Mouse (Mus musculus) adrenal gland (tissue): Measurements from ENCODE around the gene Trpc4ap.

ENCODE experiments used
- intact Hi-C: fragments of 180-260 bp; cut with DNase I; formaldehyde crosslinking; loops from one replicate; pipeline ENCODE4 v1.15.1; 2025

Trpc4ap gene

DNA sequence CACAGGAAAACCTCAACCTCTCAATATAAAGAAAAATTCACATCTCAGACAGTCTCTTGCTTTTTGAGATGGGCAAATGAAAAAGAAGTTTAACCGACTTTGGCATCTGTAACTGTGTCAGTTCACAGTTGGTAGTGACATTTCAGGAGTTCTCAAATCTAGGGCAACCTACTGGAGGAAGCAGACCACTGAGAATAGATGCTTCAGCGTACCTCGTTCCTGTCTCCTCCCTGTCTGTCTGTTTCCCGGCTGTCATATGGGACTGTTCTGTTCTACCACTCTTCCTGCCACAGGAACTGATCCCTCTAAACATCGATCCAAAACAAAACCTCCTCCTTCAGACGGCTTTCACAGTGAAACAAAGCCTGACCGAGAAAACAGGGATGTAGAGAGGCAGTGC, 46.4 kb downstream of the Trpc4ap start:
- intact Hi-C loops: no loop called here

DNA sequence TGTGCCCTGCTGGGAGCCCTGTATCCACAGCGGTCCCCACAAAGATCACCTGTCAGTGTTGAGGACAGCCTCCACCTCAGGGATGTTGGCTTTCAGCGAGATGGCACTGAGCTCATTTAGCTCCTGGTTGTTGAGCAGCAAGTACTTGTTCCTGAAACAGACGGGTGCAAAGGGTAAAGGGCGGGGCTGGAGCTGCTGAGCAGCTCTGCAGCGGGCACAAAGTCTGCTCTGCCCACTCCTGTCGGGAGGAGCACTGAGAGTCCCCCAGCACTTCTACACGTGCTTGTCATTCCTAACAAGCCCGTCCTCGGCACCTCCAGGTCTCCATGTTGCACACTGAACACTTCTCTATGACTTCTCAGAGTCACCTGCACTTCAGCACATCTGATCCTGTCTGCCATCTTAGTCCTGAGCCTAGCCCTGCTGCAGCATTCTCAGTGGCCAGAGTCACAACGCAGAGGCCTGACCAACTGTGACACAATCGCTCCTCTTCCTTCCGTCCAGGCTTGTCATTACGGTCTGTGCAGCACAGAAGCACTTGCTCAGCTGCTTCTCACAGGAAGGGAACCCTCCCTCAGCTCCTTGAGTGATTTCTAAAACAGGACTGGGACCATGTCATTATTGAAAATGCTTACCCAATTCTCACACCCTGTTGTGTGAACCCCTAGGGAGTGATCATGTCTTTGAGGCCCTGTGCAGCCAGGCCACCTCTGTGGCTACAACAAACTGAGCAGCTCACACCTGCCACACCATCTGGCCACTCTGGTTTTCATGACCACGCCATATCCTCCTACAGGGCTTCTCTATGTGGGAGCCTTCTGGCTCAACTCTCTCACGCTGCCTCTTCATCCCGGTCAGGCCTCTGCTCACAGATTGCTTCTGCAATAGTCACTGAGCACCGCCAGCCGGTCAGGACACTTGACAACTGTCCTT, 50.4 kb downstream of the Trpc4ap start:
- intact Hi-C loops: no loop called here

DNA sequence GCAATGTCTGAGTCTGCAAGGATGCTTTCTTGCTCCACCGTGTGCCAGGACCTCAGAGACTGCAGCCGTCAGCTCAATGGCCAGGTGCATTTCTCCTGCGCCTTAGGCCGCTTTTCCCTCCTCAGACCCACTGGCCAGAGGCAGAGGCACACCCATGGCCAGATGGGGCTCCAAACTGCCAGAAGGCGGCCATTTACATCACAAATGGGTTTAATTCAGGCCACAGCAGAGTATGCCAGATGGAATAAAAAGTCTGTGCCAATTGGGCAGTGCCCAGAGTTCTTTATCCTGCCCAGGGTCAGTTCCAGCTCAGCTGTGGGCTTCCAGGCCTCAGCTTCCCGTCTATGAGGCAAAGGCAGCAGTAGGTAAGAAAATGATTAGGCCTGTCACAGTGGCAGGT, 51.5 kb downstream of the Trpc4ap start:
- intact Hi-C loops: no loop called here

DNA sequence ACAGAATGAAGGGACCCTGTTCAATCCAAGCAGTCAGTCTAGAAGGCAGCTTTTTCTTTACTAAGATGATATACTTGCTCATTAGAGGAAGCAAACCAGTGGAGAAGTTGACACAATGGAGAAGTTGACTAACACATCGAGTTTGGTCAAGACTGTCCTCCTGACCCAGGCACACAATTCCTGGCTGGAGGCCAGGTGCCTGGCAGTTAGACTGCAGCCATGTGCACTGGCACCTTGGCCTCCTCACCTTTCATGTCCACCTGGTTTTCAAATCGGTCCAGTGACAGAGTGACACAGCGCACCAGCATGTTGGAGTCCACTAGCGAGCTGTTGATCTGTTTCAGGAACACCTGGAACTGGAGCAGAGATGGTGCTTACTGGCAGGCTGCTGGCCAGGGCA, 54.8 kb downstream of the Trpc4ap start:
- intact Hi-C loops: no loop called here

DNA sequence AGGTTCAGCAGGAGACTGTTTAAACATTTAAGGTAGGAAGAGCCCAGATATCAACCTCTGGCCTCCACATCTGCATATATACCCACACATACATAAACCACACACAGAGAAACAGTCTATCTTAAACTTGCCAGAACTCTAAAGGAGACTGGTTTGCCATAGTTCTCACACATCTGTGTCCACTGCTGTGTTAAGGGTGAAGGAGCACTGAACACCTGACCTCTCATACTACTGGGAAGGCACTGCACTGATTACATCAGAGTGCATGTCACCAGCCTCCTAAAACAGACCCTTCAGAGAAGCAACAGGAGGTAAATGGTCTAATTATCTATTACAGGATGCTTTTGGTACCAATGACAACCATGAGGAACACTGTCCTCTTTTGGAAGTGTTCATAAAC, 55.3 kb downstream of the Trpc4ap start:
- intact Hi-C loops: no loop called here

DNA sequence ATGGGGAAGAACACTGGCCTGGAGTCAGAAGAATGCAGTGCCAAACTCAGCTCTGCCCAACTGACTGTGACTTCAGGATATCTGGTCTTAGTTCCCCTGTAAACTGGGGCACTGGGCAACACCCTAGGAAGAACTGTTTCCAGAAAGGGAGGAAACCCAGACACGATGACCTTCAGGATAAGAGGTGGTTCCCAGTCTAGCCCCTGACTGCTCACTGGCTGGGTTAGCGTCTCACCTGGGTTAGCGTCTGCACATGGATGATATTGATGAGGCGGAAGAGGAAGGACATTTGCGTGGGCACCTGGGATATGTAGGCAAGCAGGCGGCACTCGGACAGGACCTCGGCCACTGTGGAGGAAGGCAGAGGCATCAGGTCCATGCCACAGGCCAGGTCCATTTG, 56.2 kb downstream of the Trpc4ap start:
- intact Hi-C loops: no loop called here

DNA sequence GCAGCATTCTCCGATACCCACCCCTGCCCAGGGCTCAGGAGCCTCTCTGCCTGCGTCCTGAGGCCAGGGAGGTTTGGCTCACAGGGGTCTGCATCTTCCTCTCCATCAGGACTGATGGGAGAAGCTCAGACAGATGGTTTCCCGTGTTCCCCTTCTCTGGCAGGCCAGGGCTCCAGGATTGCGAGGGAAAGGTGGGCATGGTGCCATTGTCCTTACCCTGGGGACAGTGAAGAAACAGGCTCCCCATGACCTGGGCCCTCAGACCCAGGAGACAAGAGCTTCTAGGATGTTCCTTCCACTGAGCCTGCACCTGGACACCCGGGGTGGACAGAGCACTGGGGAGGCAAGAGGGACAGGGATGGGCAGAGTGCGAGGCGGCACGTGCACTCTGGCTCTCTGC, 57.6 kb downstream of the Trpc4ap start:
- intact Hi-C loops: no loop called here

DNA sequence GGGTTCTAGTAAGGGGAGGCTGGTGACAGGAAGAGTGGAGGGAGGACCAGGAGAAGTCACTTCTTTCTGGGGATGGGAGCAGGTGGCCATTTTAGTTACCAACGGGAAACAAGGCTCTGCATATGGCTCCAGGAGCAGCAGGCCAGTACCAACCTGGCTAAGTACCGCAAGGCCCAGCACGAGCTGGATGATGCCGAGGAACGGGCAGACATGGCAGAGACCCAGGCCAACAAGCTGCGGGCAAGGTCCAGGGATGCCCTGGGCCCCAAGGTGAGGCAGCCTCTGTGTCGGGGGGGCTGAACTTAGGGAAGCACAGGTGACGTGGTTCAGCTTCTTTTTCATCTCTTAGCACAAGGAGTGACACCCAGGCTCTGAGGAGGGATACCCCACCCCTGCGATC, 58.5 kb downstream of the Trpc4ap start:
- intact Hi-C loops: no loop called here

DNA sequence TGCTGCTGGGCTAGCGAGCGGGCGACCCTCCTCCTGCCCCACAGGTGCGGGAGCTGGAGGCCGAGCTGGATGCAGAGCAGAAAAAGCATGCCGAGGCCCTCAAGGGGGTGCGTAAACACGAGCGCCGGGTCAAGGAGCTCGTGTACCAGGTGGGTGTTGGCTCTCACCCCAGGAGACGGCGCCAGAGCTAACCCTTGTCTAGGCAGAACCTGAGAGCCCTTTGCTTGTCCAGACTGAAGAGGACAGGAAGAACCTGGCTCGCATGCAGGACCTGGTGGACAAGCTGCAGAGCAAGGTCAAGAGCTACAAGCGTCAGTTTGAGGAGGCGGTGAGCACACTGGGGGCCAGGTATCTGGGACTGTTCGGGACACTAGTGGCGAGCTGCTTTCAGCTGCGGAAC, 59.1 kb downstream of the Trpc4ap start:
- intact Hi-C loops: no loop called here

DNA sequence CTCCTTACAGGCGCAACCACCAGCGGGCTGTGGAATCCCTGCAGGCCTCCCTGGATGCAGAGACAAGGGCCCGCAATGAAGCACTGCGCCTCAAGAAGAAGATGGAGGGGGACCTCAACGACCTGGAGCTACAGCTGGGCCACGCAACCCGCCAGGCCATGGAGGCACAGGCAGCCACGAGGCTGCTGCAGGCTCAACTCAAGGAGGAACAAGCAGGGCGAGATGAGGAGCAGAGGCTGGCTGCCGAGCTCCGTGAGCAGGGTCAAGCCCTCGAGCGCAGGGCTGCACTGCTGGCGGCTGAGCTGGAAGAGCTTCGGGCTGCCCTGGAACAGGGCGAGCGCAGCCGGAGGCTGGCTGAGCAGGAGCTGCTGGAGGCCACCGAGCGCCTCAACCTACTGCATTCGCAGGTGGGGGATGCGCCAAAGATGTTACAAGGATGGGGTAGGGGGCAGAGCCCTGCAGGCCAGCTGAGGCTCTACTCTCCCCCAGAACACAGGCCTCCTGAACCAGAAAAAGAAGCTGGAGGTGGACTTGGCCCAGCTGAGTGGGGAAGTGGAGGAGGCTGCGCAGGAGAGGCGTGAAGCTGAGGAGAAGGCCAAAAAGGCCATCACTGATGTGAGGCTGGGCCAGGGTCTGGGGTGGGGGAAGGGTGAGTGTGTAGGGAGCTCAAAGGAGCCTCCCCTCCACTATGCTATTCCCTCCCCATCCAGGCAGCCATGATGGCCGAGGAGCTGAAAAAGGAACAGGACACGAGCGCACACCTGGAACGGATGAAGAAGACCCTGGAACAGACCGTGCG, 59.8 kb downstream of the Trpc4ap start:
- intact Hi-C loops: no loop called here

DNA sequence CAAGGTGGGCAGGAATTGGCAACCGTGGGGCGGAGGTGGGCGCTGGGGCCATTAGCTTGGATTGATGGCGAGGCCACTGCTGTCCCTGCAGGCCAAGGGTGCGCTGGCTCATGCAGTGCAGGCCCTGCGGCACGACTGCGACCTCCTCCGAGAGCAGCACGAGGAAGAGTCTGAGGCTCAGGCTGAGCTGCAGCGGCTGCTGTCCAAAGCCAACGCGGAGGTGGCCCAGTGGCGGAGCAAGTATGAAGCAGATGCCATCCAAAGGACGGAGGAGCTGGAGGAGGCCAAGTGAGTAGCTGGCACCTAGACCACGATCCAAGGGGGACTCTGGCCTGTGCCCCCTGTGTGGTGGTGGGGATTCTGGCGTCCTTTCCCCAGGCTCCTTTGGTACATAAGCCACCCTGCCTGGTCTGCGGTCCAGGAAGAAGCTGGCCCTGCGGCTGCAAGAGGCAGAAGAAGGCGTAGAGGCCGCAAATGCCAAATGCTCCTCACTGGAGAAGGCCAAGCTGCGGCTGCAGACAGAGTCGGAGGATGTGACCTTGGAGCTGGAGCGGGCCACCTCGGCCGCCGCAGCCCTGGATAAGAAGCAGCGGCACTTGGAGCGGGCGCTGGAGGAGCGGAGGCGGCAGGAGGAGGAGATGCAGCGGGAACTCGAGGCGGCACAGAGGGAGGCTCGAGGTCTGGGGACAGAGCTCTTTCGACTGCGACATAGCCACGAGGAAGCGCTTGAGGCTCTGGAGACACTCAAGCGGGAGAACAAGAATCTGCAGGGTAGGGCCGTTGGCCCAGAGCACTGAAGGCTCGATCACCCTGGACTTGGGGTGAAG, 61.4 kb downstream of the Trpc4ap start:
- intact Hi-C loops: no loop called here

DNA sequence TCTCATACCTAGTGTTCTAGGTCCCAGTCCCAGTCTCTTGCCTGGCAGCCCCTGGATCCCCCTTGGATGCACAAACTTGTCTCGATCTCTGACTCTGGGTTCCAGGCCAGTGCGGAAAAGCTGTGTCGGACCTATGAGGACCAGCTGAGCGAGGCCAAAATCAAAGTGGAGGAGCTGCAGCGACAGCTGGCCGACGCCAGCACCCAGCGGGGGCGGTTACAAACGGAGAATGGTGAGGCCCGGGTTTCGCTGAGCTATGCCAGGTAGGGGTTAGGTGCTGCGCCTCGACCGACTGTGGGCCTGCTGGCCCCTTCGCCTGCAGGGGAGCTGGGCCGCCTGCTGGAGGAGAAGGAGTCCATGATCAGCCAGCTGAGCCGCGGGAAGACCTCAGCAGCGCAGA, 62.0 kb downstream of the Trpc4ap start:
- intact Hi-C loops: no loop called here

DNA sequence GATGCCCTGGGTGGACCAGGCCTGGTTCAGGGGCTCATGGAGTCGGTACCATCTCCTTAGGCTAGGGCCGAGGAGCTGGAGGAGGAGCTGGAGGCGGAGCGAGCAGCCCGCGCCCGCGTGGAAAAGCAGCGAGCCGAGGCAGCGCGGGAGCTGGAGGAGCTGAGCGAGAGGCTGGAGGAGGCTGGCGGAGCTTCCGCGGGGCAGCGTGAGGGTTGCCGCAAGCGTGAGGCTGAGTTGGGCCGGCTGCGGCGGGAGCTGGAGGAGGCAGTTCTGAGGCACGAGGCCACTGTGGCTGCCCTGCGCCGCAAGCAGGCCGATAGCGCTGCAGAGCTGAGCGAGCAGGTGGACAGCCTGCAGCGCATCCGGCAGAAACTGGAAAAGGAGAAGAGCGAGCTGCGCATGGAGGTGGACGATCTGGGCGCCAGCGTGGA, 62.9 kb downstream of the Trpc4ap start:
- intact Hi-C loops: no loop called here

DNA sequence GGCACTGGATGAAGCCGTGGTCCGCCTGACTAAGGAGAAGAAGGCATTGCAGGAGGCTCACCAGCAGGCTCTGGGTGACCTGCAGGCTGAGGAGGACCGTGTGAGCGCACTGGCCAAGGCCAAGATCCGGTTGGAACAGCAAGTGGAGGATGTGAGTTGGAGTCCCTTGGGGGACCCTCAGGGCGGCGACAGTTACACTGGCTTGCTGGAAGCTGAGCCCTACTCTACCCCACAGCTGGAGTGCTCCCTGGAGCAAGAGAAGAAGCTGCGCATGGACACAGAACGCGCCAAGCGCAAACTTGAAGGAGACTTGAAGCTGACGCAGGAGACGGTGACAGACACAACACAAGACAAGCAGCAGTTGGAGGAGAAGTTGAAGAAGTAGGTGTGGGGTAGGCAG, 63.7 kb downstream of the Trpc4ap start:
- intact Hi-C loops: no loop called here

DNA sequence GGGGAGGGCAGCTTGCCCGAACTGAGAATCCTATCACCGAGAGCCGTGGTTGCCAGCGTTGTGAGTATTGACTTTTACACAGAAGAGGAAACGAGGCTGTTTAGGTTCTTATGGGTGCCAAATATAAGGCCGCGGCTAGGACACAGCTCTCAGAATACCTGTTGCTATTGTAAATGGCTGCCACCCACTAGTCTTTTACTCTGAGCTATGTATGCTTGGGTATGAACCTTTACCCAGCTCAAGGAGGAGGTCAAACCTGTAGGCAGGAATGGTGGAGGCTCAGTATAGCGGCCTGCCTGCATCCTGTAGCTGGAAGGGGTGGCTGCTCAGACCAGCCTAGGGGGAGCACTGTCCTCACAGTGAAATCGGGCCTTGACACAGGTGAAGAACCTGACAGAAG, 64.1 kb downstream of the Trpc4ap start:
- intact Hi-C loops: no loop called here

DNA sequence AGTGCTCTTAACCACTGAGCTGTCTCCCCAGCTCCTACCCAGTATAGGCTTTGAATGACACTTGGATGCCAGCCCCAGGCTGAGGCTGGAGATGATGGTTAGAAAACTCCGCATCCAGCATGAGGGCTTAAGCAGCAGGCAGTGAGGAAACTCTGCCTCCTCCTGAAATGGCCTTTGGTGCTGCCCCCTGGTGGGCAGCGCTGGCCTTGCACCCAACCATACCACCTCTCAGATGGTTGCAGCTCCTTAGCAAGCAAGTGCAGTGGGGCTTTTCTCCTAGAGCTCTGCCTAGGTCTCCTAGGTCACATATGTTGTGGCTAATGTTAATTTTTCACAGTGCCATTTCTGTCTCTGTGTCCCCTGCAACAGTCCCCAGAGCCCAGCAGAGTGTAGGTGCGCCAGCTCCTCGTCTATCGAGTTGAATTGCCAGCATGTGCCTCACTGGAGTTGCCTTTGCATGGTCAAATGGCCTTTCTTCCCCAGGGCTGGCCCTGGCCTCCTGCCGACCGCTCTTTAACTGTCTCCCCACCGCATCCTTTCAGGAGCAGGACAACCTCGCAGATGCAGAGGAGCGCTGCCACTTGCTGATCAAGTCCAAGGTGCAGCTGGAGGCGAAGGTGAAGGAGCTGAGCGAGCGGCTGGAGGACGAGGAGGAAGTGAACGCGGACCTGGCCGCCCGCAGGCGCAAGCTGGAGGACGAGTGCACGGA, 65.0 kb downstream of the Trpc4ap start:
- intact Hi-C loops: loop anchor here (2.0 kb wide), 1 partner anchor 114 kb away; no protein-coding TSS in a partner anchor

DNA sequence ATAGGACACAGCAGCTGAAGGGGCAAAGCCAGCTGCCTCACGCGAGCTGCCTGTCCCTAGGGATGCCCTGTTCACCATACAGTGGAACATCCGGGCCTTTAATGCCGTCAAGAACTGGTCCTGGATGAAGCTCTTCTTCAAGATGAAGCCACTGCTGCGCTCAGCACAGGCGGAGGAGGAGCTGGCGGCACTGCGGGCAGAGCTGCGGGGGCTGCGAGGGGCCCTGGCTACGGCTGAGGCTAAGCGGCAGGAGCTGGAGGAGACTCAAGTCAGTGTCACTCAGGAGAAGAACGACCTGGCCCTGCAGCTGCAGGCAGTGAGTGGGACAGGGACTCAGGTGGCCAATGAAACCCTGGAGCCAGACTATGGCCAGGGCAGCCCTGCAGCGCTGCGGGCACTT, 65.9 kb downstream of the Trpc4ap start:
- intact Hi-C loops: loop anchor here (2.0 kb wide), 1 partner anchor 113 kb away; no protein-coding TSS in a partner anchor

DNA sequence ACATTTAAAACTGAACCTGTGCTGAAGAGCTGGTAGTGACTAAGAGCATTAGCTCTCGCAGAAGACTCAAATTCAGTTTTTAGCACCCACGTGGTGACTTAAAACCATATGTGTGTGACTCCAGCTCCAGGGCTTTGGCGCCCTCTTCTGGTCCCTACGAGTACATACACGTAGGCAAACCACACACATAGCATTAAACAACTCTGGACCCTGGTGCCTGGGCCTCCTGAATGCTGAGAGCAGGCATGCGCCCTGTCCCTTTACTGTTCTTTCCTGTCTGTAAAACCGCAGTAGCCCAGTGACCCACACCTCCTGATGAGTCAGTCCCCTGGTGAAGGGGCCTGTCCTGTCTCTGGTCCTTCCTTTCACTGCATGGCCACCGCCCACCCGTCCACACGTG, 67.5 kb downstream of the Trpc4ap start:
- intact Hi-C loops: no loop called here

DNA sequence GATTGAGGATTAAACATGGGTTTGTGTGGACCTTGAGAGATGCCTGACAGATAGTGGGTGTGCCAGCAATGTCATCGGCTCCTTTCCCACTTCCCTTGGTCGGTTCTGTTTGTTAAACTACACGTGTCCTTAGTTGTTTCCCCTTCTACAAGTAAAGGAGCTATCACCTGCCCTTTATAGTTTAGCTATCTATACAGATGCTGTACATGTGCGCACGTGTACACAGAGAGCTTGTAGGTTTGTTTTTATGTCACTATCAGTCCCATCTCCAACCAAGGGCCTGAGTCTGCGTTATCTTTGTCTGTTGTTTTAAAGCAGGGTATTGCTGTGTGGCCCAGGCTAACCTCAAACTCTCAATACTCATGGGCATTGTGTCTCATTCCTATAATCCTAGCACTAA, 68.2 kb downstream of the Trpc4ap start:
- intact Hi-C loops: no loop called here

DNA sequence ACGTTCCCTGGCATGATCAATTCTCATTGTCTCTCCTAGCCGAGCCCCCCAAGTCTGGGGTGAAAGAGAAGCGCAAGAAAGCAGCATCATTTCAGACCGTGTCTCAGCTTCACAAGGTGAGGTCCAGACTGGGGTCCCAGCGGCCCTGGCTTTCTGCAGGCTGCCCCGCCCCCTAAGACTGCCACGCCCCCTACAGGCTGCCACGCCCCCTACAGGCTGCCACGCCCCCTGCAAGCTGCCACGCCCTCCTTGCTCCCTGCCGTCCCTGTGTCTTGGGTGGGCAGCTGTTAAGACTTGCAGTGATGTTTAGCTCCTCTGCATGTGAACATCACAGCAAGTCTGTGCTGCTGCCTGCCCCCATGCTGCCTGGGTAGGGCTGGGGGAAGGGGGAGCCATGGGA, 69.6 kb downstream of the Trpc4ap start:
- intact Hi-C loops: no loop called here

DNA sequence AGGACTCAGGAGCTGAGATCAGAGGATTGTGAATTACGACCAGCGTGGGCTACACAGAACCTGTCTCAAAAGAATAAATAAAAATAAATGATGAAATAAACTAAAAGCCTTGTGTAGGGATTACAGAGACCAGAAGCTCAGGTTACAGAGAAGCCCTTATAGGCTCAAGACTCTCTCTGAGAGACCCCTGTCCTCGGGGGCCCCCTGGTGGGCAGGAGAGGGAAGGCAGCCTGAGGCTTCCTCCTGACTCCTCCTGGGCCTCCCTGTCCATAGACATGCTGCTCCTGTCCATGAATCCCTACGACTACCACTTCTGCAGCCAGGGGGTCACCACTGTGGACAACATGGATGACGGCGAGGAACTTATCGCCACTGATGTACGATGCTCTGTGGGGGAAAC, 72.4 kb downstream of the Trpc4ap start:
- intact Hi-C loops: loop anchor here (2.0 kb wide), 1 partner anchor 103 kb away; the partner anchor contains the start of gene Acss2
